Mouse (Mus musculus) leukemia stem cell, adult 10-12 weeks (primary cell): ENCODE data around the gene Serpinb6d. TPM values are rescaled to one million over a fixed set of nuclear protein-coding genes. Genes with fewer than 3 reads are reported as not detected.

Source experiments
- polyA plus RNA-seq: library from polyadenylated mRNA; stranded (reverse); fragments of >175 nt; gene quantifications from 2 replicates; pipeline ENCODE4 v1.2.3, GENCODE M21; 2012; ENCODE audit warnings: low replicate concordance

Gene Serpinb6d
- polyA plus RNA-seq, result not detected in 2 replicates

GRCm38 (mm10) chr13:33661105-33661504 lies at the start of gene Serpinb6d:
Gene Serpinb6d, plus strand, starts transcription at chr13:33661405.

Other genes starting within 250 kb of the Serpinb6d start
- gene Serpinb9g, start 176.6 kb upstream of the Serpinb6d start, polyA plus RNA-seq, result not detected in 2 replicates
- gene Serpinb6e, start 182.0 kb downstream of the Serpinb6d start, polyA plus RNA-seq, result not detected in 2 replicates
- not detected in 2 replicates for gene Serpinb6c, start 244.3 kb downstream of the Serpinb6d start, polyA plus RNA-seq